Mouse (Mus musculus): ENCODE results near the gene 4930467E23Rik.
"Not testable (repeated sequence)": the region's sequence is repeated elsewhere in the genome, so short reads cannot be mapped to it uniquely, and the experiment has no call there.

Gene 4930467E23Rik

GRCm38 (mm10) chr8:19711171-19711860 lies 18.1 kb upstream of the 4930467E23Rik start:
- not testable (repeated sequence) for DNase-seq (ENCODE audit: low read depth)

GRCm38 (mm10) chr8:19712227-19712750 lies 17.1 kb upstream of the 4930467E23Rik start:
- DNase-seq (ENCODE audit: low read depth) = not testable (repeated sequence)

GRCm38 (mm10) chr8:19712816-19713215 lies 16.6 kb upstream of the 4930467E23Rik start:
- DNase-seq (ENCODE audit: low read depth) = not testable (repeated sequence)

GRCm38 (mm10) chr8:19713232-19713834 lies 16.0 kb upstream of the 4930467E23Rik start:
- not testable (repeated sequence) for DNase-seq (ENCODE audit: low read depth)

- DNase-seq (ENCODE audit: low read depth) = not testable (repeated sequence)
These were observed 14.9 kb upstream of the 4930467E23Rik start for GRCm38 (mm10) chr8:19714426-19714825.

GRCm38 (mm10) chr8:19715266-19715665 lies 14.1 kb upstream of the 4930467E23Rik start:
- not testable (repeated sequence) for DNase-seq (ENCODE audit: low read depth)

GRCm38 (mm10) chr8:19717851-19718250 lies 11.5 kb upstream of the 4930467E23Rik start:
- not testable (repeated sequence) for DNase-seq (ENCODE audit: low read depth)

GRCm38 (mm10) chr8:19719513-19719912 lies 9.9 kb upstream of the 4930467E23Rik start:
- not testable (repeated sequence) for DNase-seq (ENCODE audit: low read depth)

- not testable (repeated sequence) for DNase-seq (ENCODE audit: low read depth)
These were observed 4.5 kb upstream of the 4930467E23Rik start for GRCm38 (mm10) chr8:19724871-19725270.

- DNase-seq (ENCODE audit: low read depth) = not testable (repeated sequence)
These were observed 22.4 kb downstream of the 4930467E23Rik start for GRCm38 (mm10) chr8:19751773-19752172.

GRCm38 (mm10) chr8:19754178-19754577 lies 24.8 kb downstream of the 4930467E23Rik start:
- DNase-seq (ENCODE audit: low read depth) = not testable (repeated sequence)

GRCm38 (mm10) chr8:19754961-19755360 lies 25.6 kb downstream of the 4930467E23Rik start:
- DNase-seq (ENCODE audit: low read depth) = not testable (repeated sequence)

GRCm38 (mm10) chr8:19761660-19762059 lies 32.3 kb downstream of the 4930467E23Rik start:
- DNase-seq (ENCODE audit: low read depth) = not testable (repeated sequence)

GRCm38 (mm10) chr8:19762860-19763592 lies 33.6 kb downstream of the 4930467E23Rik start:
- not testable (repeated sequence) for DNase-seq (ENCODE audit: low read depth)

GRCm38 (mm10) chr8:19765531-19765930 lies 36.2 kb downstream of the 4930467E23Rik start:
- DNase-seq (ENCODE audit: low read depth) = not testable (repeated sequence)

GRCm38 (mm10) chr8:19773461-19773860 lies 44.1 kb downstream of the 4930467E23Rik start:
- not testable (repeated sequence) for DNase-seq (ENCODE audit: low read depth)

GRCm38 (mm10) chr8:19776311-19776710 lies 46.9 kb downstream of the 4930467E23Rik start:
- not testable (repeated sequence) for DNase-seq (ENCODE audit: low read depth)

- not testable (repeated sequence) for DNase-seq (ENCODE audit: low read depth)
These were observed 48.1 kb downstream of the 4930467E23Rik start for GRCm38 (mm10) chr8:19777500-19777899.

- DNase-seq (ENCODE audit: low read depth) = not testable (repeated sequence)
These were observed 48.8 kb downstream of the 4930467E23Rik start for GRCm38 (mm10) chr8:19778126-19778525.

- DNase-seq (ENCODE audit: low read depth) = not testable (repeated sequence)
These were observed 49.5 kb downstream of the 4930467E23Rik start for GRCm38 (mm10) chr8:19778891-19779290.

- DNase-seq (ENCODE audit: low read depth) = not testable (repeated sequence)
These were observed 50.8 kb downstream of the 4930467E23Rik start for GRCm38 (mm10) chr8:19780212-19780611.

GRCm38 (mm10) chr8:19780658-19781057 lies 51.3 kb downstream of the 4930467E23Rik start:
- DNase-seq (ENCODE audit: low read depth) = not testable (repeated sequence)

Measured in 416B (cell line).